Mouse (Mus musculus) urinary bladder, adult 2 months (tissue): Measurements from ENCODE around the gene Reg4. TPM values are rescaled to one million over a fixed set of nuclear protein-coding genes. Genes with fewer than 3 reads are reported as not detected.

Source experiments
- DNase-seq: peaks from one replicate; pipeline ENCODE4 v3.0.0; 2022; ENCODE audit warnings: low spot score
- polyA plus RNA-seq: library from polyadenylated mRNA; depleted of rRNA; stranded (reverse); fragments of >200 nt; gene quantifications from 2 replicates; pipeline ENCODE4 v1.2.3, GENCODE M21; 2012; rRNA removed

Reg4 gene
- polyA plus RNA-seq, 1 experiment, result not detected

GRCm38 (mm10) chr3:98280933-98281678, 59.1 kb downstream of the Reg4 start:
- DNase-seq, result peak; percentile 59

- no peak for DNase-seq
Measured at GRCm38 (mm10) chr3:98282422-98282821, 60.5 kb downstream of the Reg4 start.

GRCm38 (mm10) chr3:98283205-98283604, 61.2 kb downstream of the Reg4 start:
- no peak for DNase-seq

Other genes starting within 250 kb of the Reg4 start
- gene Notch2, start 208.6 kb upstream of the Reg4 start, polyA plus RNA-seq, result 23.1 and 31.2 TPM in 2 replicates
- gene Adam30, start 61.5 kb upstream of the Reg4 start, polyA plus RNA-seq, result not detected in 2 replicates
- 55.3 and 70.4 TPM in 2 replicates for gene Hmgcs2, start 58.3 kb downstream of the Reg4 start, polyA plus RNA-seq
- gene Phgdh, start 117.8 kb downstream of the Reg4 start, polyA plus RNA-seq, result 14.2 and 15.8 TPM in 2 replicates
- gene Zfp697, start 160.3 kb downstream of the Reg4 start, polyA plus RNA-seq, result 1.9 TPM in 2 replicates
- not detected in 2 replicates for gene Gm4450, start 235.0 kb downstream of the Reg4 start, polyA plus RNA-seq